Mouse (Mus musculus) heart, adult 11 months (tissue): ENCODE data around the gene Spata46.
A peak's percentile ranks its signal among the peaks of the same experiment; 100 is the strongest.

Experiments used
- DNase-seq: peaks from one replicate; pipeline ENCODE4 v3.0.0; 2022

The Spata46 gene

DNA sequence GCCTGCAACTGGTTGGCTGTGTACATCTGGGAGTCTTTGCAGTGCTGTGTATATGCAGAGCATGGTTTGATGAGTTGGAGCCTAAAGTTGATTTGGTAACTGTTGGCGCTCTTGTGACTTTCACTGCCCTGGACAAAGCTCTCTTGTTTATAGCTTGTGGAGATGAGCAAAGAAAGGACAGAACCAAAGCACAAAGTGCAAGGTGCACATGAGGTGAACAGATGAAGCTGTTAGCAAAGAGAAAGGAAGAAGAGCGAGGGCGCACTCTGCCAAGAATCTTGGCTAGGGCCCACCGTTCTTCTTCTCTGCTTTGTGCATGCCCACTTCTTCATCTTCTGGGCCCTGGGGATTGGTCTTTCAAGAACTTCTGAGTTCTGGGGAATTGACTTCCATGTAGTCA lies 35.3 kb downstream of the Spata46 start:
- peak; percentile 45 for DNase-seq

DNA sequence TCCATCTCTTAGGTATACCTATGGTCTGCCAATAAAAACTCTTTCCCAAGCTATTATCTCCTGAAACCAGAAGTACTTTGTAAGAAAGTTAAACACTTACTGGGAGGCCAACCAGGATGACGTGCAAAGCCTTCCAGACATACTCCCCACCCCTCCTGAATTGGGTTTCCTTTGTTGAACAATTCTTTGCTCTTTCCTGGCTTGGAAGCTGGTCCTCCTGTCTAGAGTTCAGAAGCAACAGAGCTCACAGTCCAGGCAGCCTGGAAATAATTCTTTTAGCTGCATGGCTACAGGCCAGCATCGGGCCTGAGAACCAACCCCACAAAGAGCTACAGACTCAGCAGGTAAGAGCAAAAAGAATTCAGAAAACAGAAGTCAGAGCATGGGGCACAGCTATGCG lies 37.7 kb downstream of the Spata46 start:
- peak; percentile 94 for DNase-seq

DNA sequence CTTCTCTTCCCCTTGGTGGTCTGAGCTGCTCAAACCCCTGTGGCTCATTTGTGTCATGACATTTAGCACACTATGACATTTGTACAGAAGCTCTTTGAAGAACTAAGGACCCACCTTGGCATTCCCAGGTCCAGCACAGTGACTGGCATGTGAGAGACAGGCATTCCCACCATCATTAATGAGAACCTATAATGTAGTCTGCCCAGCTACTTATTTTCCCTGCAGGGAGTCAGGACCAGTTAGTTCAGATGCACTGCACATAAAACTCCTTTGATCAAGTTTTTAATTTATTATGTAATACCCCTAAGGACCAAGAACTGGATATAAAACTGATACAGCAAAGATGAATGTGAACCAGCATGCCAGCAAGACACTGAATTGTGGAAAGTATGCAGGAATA lies 42.5 kb downstream of the Spata46 start:
- peak; percentile 69 for DNase-seq

DNA sequence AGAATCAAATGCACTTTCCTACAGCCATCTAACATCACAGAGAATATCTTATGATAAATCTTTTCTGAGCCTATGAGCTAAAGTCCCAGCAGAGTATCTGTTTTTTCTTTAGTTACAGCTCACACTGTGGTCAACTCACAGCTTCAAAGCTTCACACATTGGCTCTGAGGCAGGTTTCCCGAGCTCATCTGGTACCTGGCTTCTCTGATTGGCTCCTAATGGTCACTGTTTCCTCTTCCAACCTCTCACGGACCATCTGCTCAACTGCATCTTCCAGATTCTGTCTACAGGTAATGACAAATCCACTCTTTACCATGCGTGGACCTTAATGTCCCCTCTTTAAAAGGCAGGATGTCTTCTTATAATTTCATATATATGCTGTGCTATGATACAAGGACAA lies 44.7 kb downstream of the Spata46 start:
- no peak for DNase-seq

- no peak for DNase-seq
Measured at GRCm38 (mm10) chr1:170360183-170360915, 51.7 kb downstream of the Spata46 start.
